Mouse (Mus musculus) gastrocnemius, adult 2 months (tissue): ENCODE measurements around the gene Srd5a1. TPM values are rescaled to one million over a fixed set of nuclear protein-coding genes. Genes with fewer than 3 reads are reported as not detected.
"Not testable (repeated sequence)": the region's sequence is repeated elsewhere in the genome, so short reads cannot be mapped to it uniquely, and the experiment has no call there.

Experiments used
- DNase-seq: peaks from one replicate; pipeline ENCODE4 v3.0.0; 2022
- H3K27ac ChIP-seq: fragments of 200-600 bp; 2 replicates; pipeline ENCODE4 v1.8.1; 2022; ENCODE audit warnings: mild to moderate bottlenecking
- H3K4me3 ChIP-seq: fragments of 200-600 bp; 2 replicates; pipeline ENCODE4 v1.8.1; 2022; ENCODE audit warnings: mild to moderate bottlenecking, moderate library complexity
- CTCF ChIP-seq: fragments of 200-600 bp; IDR thresholded peaks from 2 replicates; pipeline ENCODE4 v1.8.1; 2022; ENCODE audit warnings: antibody characterized with exemption, mild to moderate bottlenecking, moderate library complexity
- intact Hi-C: fragments of 180-260 bp; cut with DNase I; formaldehyde crosslinking; loops from one replicate; pipeline ENCODE4 v1.15.1; 2025
- total RNA-seq, 2 experiments: library from RNA; stranded (reverse); gene quantifications; 2 replicates each; pipeline ENCODE4 v1.2.3; 2021

The Srd5a1 gene
- total RNA-seq, 2 experiments from 2014 or later: 0.33 TPM; not detected in 1

DNA sequence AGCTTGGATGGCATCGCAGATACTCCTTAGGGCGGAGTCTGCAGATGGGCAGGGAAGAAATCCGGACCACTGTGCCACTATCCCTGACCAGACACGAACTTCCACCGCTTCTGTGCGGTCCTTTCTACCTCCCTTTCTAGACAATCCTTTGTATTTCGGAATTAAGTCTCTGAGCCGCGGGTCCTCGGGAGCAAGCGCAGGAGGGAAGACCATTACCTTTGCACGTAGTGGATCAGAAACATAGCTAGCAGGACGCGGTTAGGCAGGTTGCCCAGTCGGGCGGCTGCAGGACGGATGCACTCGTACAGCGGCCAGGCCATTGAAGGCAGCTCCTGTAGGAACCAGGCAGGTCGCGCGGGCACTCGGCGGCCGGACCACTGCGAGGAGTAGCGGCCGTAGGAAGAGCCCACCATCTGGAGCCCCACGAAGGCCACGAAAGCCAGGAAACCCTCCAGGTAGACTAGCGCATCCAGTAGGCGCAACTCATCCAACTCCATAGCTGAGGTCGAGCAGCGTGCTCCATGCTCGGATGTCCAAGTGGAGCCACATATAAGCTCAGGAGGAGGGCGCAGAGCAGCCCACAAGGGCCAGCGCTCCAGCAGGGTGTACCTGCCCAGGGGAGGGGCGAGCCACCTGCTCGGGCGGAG lies 368 bp downstream of the Srd5a1 start:
- Histone ChIP-seq H3K27ac (peak overlapping the region; percentile 66), H3K4me3 (peak overlapping the region; percentile 100)
- DNase-seq: peak; percentile 65
- TF ChIP-seq CTCF: no peak
- intact Hi-C loops: loop anchor here (2.0 to 5.0 kb wide), 2 partner anchors 58 to 1029 kb away; partner anchors contain the start of genes Fastkd3 and Mtrr

DNA sequence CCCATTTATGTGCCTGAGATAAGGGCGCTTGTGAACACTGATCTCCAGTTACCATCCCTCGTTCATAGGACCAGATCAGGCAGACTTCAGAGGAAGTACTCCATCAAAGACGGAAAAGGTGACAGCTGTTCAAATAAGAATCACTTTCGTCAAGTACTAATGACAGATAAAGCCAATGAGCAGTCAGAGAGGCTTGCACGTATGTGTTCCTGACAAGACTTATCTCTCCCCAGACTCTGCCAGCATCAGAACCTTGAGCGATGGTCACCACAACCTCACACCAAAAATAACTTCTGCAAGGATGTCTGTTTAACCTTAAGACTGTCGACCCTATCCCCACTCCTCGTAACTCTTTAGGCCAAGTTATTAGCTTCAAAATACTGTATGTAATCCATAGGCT lies 2.5 kb downstream of the Srd5a1 start:
- TF ChIP-seq CTCF: no peak
- intact Hi-C loops: no loop called here
- Histone ChIP-seq H3K4me3 (no peak overlapping the region), H3K27ac (no peak overlapping the region)
- DNase-seq: no peak

DNA sequence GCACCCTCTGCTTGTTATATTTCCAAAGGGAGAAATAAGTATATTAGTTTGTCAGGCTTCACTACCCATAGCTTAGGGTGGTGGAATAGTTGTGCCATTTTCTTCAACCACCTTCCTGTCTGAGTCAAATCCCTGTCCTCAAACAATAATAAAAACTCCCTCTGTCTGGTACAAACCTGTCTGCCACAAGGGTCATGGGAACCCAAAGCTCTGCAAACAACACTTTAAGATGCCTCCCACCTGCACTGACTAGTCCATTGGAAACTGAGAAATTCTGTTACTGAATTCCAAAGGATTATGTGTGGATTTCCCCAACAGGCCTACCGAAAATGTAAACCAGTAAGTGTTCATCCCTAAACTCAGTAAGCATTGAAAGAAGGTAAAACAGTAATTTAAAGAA lies 6.6 kb downstream of the Srd5a1 start:
- intact Hi-C loops: no loop called here
- DNase-seq: no peak
- H3K4me3 ChIP-seq: no peak overlapping the region
- no peak for TF ChIP-seq CTCF
- H3K27ac ChIP-seq: no peak overlapping the region

DNA sequence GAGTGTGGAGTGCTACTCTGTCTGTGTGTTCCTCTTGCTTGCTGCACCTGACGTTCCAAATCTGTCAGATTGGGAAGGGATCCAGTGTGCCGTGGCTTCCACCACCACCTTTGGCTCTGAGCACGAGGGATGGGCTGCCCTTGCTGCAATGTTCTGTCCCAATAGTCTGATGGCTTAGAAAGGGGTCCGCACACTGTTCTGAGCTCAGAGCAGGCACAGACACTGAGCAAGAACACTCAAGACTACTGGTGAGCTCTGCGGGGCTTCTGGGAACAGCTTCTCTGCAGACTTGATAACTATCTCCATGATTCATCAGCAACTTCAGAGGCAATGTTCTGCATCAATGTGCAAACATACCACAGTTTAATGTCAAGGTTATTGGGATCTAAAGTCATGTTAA lies 9.9 kb downstream of the Srd5a1 start:
- Histone ChIP-seq H3K4me3 (no peak overlapping the region), H3K27ac (no peak overlapping the region)
- intact Hi-C loops: no loop called here
- DNase-seq: no peak
- no peak for TF ChIP-seq CTCF

DNA sequence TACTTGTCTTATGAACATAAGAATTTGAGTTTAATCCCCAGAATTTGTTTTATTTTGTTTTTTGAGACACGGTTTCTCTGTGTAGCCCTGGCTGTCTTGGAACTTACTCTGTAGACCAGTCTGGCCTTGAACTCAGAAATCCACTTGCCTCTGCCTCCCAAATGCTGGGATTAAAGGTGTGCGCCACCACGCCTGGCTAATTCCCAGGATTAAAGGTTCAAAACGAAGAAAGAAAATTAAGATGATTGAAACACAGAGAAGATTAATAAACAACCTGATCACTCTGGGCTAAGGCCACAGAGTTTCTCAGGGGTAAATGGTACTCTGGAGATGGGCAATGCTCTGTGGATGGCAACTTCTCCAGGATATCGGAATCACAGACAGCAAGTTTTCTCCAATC lies 10.4 kb downstream of the Srd5a1 start:
- DNase-seq, intact Hi-C loops, H3K4me3 ChIP-seq, H3K27ac ChIP-seq: not testable (repeated sequence)

DNA sequence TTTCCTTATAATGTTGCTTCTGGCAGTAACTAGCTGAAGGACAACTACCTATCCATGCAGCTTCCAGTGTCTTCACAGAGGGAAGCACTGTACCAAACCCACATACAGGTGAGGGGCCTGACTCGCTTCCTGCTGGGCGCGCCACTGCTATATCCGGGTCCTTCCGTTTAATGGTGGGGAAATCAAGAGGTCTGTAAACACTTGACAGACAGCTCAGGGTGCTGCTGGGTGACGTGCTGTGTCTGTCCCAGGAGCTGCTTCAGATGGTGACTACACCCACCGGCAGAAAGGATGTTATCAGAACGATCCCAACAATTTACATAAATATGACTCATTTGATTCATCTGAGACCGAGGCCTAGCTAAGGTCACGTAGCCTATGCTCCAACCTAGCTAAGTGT lies 12.4 kb downstream of the Srd5a1 start:
- intact Hi-C loops: no loop called here

DNA sequence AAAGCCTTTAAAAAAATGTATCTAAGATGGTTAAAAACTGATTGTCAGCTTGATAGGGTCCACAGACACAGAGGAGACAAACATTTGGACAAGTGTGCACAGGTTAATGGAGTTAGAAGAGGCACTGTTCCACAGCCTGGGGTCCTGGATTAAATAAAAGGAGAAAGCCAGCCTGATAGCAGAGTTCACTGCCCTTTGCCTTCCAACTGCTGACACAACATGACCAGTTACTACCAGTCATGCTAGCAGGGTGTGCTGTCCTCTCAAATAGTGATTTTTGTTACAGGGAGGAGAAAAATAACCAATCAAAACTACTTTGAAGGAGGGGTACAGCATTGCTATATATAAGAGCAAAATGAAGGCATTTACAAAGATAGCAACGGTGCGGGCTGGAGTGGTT lies 14.7 kb downstream of the Srd5a1 start:
- Histone ChIP-seq H3K4me3 (no peak overlapping the region), H3K27ac (no peak overlapping the region)
- no peak for DNase-seq
- TF ChIP-seq CTCF: no peak
- intact Hi-C loops: no loop called here

More for the DNA sequence above, 12.4 kb downstream of the Srd5a1 start:
- TF ChIP-seq CTCF: no peak
- DNase-seq: no peak
- Histone ChIP-seq H3K4me3 (no peak overlapping the region), H3K27ac (no peak overlapping the region)

DNA sequence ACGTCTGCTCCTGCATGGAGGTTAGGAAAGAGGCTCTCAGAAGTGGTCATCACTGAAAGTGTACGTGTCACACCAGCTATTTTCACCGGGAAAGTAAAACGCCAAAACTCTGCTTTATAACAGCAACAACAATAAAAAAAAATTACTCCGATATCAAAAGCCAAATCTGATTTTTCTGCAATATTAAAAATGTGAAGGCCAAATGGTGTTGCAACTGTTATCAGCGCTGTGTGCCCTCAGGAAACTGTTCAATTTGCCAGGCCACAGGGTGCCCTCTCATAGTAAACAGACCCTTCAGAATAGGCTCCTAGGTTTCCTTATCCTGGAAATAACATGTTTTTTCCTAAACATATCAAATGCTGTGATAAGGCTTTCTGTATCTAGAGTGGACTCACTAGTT lies 15.3 kb downstream of the Srd5a1 start:
- TF ChIP-seq CTCF: no peak
- intact Hi-C loops: no loop called here
- Histone ChIP-seq H3K27ac (no peak overlapping the region), H3K4me3 (no peak overlapping the region)
- DNase-seq: no peak

DNA sequence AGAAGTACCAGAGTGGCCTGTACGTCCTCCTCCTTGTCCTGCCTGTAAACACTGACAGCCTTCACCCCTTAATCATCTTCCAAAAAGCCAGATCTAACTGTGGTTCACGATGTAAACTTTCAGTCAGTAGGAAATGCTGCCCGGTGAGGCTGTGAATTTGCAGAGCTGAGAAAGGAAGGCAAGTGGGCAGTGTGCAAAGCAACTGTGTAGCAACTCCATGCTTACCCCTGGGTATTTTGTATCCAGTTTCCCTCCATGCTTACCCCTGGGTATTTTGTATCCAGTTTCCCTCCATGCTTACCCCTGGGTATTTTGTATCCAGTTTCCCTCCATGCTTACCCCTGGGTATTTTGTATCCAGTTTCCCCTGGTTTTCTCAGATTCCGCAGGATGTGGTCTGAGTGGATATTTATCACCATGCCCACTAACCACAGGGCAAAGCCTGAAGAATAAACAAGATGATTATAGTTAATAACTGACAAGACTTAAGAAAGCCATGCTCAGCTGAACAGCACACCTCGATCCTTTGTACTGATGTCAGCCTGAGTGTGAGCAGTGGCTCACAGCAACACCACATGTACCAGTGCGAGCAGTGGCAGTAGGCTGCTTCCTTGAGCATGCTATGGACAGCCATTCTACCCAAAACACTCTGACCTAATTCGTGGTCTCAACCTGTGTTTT lies 16.5 kb downstream of the Srd5a1 start:
- Histone ChIP-seq H3K27ac (no peak overlapping the region), H3K4me3 (no peak overlapping the region)
- no peak for TF ChIP-seq CTCF
- intact Hi-C loops: no loop called here
- DNase-seq: no peak

DNA sequence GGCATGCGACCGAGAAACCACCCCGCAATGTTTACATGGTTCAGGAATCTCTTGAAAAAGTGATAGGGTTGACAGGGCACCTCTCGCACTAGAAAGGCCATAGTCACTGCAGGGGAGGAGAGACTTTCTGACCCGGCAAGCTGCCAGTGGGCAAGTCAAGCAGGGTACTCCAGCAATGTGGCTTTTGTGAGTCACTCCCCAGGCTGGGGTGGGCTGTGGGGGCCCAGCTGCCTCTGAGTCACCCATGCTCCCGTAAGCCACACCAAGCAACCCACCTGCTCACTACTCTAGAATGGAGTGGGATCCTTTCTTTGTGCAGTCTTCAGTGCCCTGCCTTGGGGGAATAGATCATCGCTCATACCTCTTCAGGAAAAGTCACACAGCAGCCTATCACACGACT lies 17.8 kb downstream of the Srd5a1 start:
- no peak for DNase-seq
- intact Hi-C loops: no loop called here
- H3K4me3 ChIP-seq: no peak overlapping the region
- TF ChIP-seq CTCF: no peak
- no peak overlapping the region for H3K27ac ChIP-seq

DNA sequence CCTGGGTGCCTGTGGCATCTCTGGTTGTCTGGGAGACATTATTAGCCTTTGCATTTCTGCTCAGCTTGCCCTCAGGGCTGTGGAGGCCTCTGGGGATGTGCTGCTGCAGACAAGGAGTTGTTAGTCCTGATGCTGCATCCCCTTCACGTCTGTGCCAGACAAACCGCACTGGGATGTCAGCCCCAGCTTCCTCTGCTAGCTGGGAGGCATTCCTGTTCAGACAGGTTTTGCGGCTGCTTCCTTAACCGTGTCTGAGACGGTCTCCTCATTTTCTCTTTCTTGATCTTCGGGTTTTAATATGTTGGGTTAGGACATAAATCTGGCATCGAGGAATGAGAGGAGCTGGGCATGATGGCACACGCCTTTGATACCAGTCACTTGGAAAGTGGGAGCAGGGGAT lies 19.0 kb downstream of the Srd5a1 start:
- intact Hi-C loops: no loop called here
- Histone ChIP-seq H3K4me3 (no peak overlapping the region), H3K27ac (no peak overlapping the region)
- no peak for TF ChIP-seq CTCF
- no peak for DNase-seq

DNA sequence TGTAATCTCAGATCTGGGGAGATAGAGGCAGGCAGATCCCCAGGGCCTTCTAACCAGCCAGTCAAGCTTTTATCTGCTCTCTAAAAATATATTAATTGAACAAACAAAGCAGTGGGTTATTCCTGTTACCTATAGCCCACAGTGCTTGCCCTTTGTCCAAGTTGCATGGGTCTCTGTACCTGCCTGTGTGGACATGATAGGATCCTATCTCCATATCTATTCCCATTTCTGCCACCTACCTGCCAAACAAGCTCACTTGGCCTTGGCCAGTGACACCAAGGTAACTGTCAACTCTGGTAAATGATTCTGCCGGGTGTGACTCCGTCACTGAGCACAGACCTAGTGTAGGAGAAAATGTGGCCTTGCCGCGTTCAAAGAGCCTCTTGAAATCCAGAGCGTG lies 19.9 kb downstream of the Srd5a1 start:
- Histone ChIP-seq H3K4me3 (no peak overlapping the region), H3K27ac (no peak overlapping the region)
- intact Hi-C loops: no loop called here
- no peak for DNase-seq
- TF ChIP-seq CTCF: no peak

DNA sequence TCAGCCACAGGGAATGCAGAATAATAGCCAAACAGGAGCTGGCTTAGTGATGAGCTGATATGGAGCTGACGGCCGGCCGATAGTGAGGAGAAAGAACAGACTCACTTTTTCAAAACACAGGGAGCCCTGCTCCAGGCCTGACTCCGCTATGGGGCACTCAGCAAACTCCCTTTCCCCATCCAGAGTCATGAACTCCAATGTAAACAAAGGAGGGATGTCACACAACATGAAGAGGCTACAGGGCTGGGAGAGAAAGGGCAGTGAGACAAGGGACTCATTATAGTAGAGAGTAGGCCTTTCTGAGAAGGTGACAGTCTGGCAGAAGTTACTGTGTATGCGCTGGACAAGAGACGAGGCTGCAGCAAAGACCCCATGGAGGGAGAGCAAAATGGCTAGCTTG lies 23.0 kb downstream of the Srd5a1 start:
- no peak overlapping the region for H3K27ac ChIP-seq
- intact Hi-C loops: no loop called here
- no peak overlapping the region for H3K4me3 ChIP-seq
- TF ChIP-seq CTCF: no peak
- no peak for DNase-seq

DNA sequence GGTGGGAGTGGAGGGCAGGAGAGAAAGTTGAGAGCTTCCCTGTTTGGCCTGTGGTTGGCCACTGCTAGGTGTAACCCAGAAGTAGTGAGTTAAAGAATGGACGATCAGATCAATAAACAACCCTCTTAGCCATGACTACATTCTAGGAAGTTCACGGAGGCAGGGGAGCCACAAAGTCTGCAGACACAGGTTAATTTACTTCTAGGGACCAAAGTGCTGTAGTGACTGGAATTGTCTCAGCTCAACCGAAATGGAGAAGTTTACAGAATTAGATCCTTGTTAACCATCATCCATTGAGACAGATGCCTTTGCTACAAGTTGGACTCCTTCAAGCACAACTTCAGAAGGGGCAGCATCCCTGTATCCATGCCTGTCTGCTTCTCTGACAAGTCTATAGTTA lies 23.4 kb downstream of the Srd5a1 start:
- Histone ChIP-seq H3K27ac (no peak overlapping the region), H3K4me3 (no peak overlapping the region)
- DNase-seq: no peak
- TF ChIP-seq CTCF: no peak
- intact Hi-C loops: no loop called here
